Mouse (Mus musculus) MEL (cell line): ENCODE data around the gene Veph1. TPM values are rescaled to one million over a fixed set of nuclear protein-coding genes. Genes with fewer than 3 reads are reported as not detected.

Source experiments
- DNase-seq: peaks from one replicate; pipeline ENCODE4 v3.0.0; 2011; ENCODE audit warnings: low read depth, low spot score
- H3K27ac ChIP-seq: 2 replicates; pipeline ENCODE4 v1.5.1; 2012; ENCODE audit warnings: low read depth, mild to moderate bottlenecking, control low read depth, low read length, moderate library complexity; ENCODE audit not compliant: control insufficient read depth
- H3K27me3 ChIP-seq, 2 experiments: fragments of 150-350 bp in 1 of 2; sonication (generic) in 1 of 2; 2 replicates each; pipeline ENCODE4 v1.6.1; 2012; ENCODE audit warnings: low read length in 2 of 2, mild to moderate bottlenecking in 2 of 2, improper control_type of control experiment in 1 of 2, moderate library complexity in 1 of 2; ENCODE audit not compliant: insufficient read depth in 2 of 2, control insufficient read depth in 1 of 2
- H3K36me3 ChIP-seq, 2 experiments: 2 replicates each; pipeline ENCODE4 v1.6.1; 2012 to 2014; ENCODE audit warnings: low read length in 2 of 2, improper control_type of control experiment in 1 of 2, inconsistent platforms in 1 of 2, mild to moderate bottlenecking in 1 of 2; ENCODE audit not compliant: insufficient read depth in 2 of 2, control insufficient read depth in 1 of 2
- H3K4me1 ChIP-seq, 2 experiments: fragments of 150-350 bp in 1 of 2; sonication (generic) in 1 of 2; 2 replicates each; pipeline ENCODE4 v1.6.1; 2012; ENCODE audit warnings: low read length in 2 of 2, improper control_type of control experiment in 1 of 2, mild to moderate bottlenecking in 1 of 2; ENCODE audit not compliant: insufficient read depth in 2 of 2, control insufficient read depth in 1 of 2
- H3K4me3 ChIP-seq, 2 experiments: fragments of 150-350 bp in 1 of 2; sonication (generic) in 1 of 2; 2 replicates each; pipeline ENCODE4 v1.5.1; 2012; ENCODE audit warnings: low read depth in 2 of 2, low read length in 2 of 2, mild to moderate bottlenecking in 2 of 2, moderate library complexity in 2 of 2, control low read depth in 1 of 2, improper control_type of control experiment in 1 of 2; ENCODE audit not compliant: control insufficient read depth in 1 of 2, insufficient read depth in 1 of 2
- H3K79me2 ChIP-seq: 2 replicates; pipeline ENCODE4 v1.6.1; 2012; ENCODE audit warnings: mild to moderate bottlenecking, low read length, moderate library complexity; ENCODE audit not compliant: control insufficient read depth, poor library complexity, insufficient read depth
- H3K9ac ChIP-seq: 2 replicates; pipeline ENCODE4 v1.6.1; 2012; ENCODE audit warnings: low read depth, mild to moderate bottlenecking, control low read depth, low read length, moderate library complexity; ENCODE audit not compliant: control insufficient read depth, poor library complexity, severe bottlenecking
- H3K9me3 ChIP-seq: fragments of 150-350 bp; sonication (generic); replicated peaks from 2 replicates; pipeline ENCODE4 v1.6.1; 2012; ENCODE audit warnings: mild to moderate bottlenecking, low read length, improper control_type of control experiment, moderate library complexity; ENCODE audit not compliant: insufficient read depth
- CHD1 ChIP-seq: IDR thresholded peaks from 2 replicates; pipeline ENCODE4 v1.6.1; 2012; ENCODE audit warnings: low read depth, mild to moderate bottlenecking, inconsistent platforms, low read length, improper control_type of control experiment
- CHD2 ChIP-seq: IDR thresholded peaks from 2 replicates; pipeline ENCODE4 v1.6.1; 2011; ENCODE audit warnings: low read length, improper control_type of control experiment
- ELF1 ChIP-seq: IDR thresholded peaks from 2 replicates; pipeline ENCODE4 v1.6.1; 2014; ENCODE audit warnings: low read depth, mild to moderate bottlenecking, inconsistent platforms, low read length, improper control_type of control experiment, moderate library complexity
- EP300 ChIP-seq, 2 experiments: IDR thresholded peaks; 2 replicates each; pipeline ENCODE4 v1.6.1; 2011; ENCODE audit warnings: improper control_type of control experiment in 2 of 2, low read length in 2 of 2, low read depth in 1 of 2, mild to moderate bottlenecking in 1 of 2
- ETS1 ChIP-seq: IDR thresholded peaks from 2 replicates; pipeline ENCODE4 v1.6.1; 2012; ENCODE audit warnings: low read depth, mild to moderate bottlenecking, inconsistent platforms, low read length, improper control_type of control experiment, moderate library complexity
- HCFC1 ChIP-seq: IDR thresholded peaks from 2 replicates; pipeline ENCODE4 v1.6.1; 2012; ENCODE audit warnings: low read depth, mild to moderate bottlenecking, inconsistent platforms, low read length, improper control_type of control experiment, moderate library complexity
- MAFK ChIP-seq: IDR thresholded peaks from 2 replicates; pipeline ENCODE4 v1.6.1; 2011; ENCODE audit warnings: low read depth, mild to moderate bottlenecking, low read length, improper control_type of control experiment, borderline replicate concordance
- MAX ChIP-seq: IDR thresholded peaks from 2 replicates; pipeline ENCODE4 v1.6.1; 2011; ENCODE audit warnings: low read length, improper control_type of control experiment
- MAZ ChIP-seq: IDR thresholded peaks from 2 replicates; pipeline ENCODE4 v1.6.1; 2012; ENCODE audit warnings: low read depth, mild to moderate bottlenecking, inconsistent platforms, low read length, improper control_type of control experiment
- POLR2A ChIP-seq, 2 experiments: IDR thresholded peaks; 2 replicates each; pipeline ENCODE4 v1.6.1; 2011 to 2012; ENCODE audit warnings: low read length in 2 of 2, mild to moderate bottlenecking in 2 of 2, control low read depth in 1 of 2, improper control_type of control experiment in 1 of 2, low read depth in 1 of 2, moderate library complexity in 1 of 2; ENCODE audit not compliant: control insufficient read depth in 1 of 2, insufficient read depth in 1 of 2, poor library complexity in 1 of 2
- POLR2AphosphoS2 ChIP-seq: IDR thresholded peaks from 2 replicates; pipeline ENCODE4 v1.6.1; 2011; ENCODE audit warnings: low read length, improper control_type of control experiment
- POLR2AphosphoS5 ChIP-seq: IDR thresholded peaks from 2 replicates; pipeline ENCODE4 v1.6.1; 2012; ENCODE audit warnings: low read depth, borderline replicate concordance, mild to moderate bottlenecking, inconsistent platforms, low read length, moderate library complexity, mixed read lengths
- RAD21 ChIP-seq: IDR thresholded peaks from 2 replicates; pipeline ENCODE4 v1.6.1; 2011; ENCODE audit warnings: mild to moderate bottlenecking, low read depth, low read length, improper control_type of control experiment
- TBP ChIP-seq: IDR thresholded peaks from 2 replicates; pipeline ENCODE4 v1.8.0; 2011; ENCODE audit warnings: low read depth, low read length, improper control_type of control experiment
- TCF12 ChIP-seq: IDR thresholded peaks from 2 replicates; pipeline ENCODE4 v1.6.1; 2014; ENCODE audit warnings: low read depth, mild to moderate bottlenecking, inconsistent platforms, low read length, improper control_type of control experiment, moderate library complexity
- USF1 ChIP-seq: IDR thresholded peaks from 2 replicates; pipeline ENCODE4 v1.6.1; 2014; ENCODE audit warnings: low read depth, mild to moderate bottlenecking, inconsistent platforms, low read length, improper control_type of control experiment, moderate library complexity
- ZC3H11A ChIP-seq: IDR thresholded peaks from 2 replicates; pipeline ENCODE4 v1.6.1; 2012; ENCODE audit warnings: low read depth, mild to moderate bottlenecking, inconsistent platforms, low read length, improper control_type of control experiment
- polyA plus RNA-seq, 2 experiments: library from polyadenylated mRNA; stranded (reverse) in 1 of 2; unstranded in 1 of 2; fragments of >175 nt in 1 of 2; fragments of >200 nt in 1 of 2; gene quantifications; 2 replicates each; pipeline versions ENCODE4 v1.2.1 to v1.2.4; 2012; ENCODE audit warnings: low replicate concordance in 2 of 2, low read depth in 1 of 2; ENCODE audit not compliant: insufficient read length in 2 of 2, insufficient read depth in 1 of 2, missing spikeins in 1 of 2
- total RNA-seq: library from RNA; depleted of rRNA; stranded (reverse); fragments of 300-350 nt; gene quantifications from 2 replicates; pipeline ENCODE4 v1.2.3, GENCODE M21; 2012

Veph1 gene
- total and polyA plus RNA-seq, 3 experiments = 0.01 TPM; not detected in 2

DNA sequence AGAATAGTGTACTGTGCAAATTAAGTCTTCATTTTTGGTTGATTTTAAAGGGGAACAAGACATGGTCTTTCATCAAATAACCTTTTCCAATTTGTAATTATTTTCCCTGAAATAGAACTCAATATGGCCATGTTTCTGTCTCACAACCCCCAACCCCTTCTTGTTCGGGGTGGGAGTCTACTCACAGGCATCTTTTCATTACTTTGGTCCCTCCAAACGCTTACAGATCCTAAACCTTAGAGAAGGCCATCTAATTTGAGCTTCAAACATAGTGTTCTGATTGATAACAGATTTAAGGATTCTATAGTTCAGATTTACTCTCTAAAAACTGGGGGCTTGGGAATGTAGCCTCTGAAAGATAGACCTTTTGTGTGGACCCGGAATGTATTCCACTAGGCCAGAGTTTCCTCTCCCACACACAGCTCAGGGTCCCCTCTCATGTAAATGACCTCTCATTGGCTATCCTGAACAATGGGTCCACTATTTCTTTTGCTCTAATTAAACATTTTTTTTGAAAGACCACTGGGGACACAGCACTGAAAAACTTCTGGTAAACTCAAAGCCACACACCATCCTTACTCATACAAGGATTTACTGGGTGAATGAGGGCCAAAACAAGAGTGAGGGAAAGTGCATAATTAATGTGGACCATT lies 102.6 kb downstream of the Veph1 start:
- Histone ChIP-seq H3K79me2 (no peaks in the 10 kb centered on the region), H3K9ac (no peak overlapping the region), H3K9me3 (no peaks in the 10 kb centered on the region), H3K27me3 (no peaks in the 10 kb centered on the region), H3K4me3 (no peak overlapping the region), H3K36me3 (no peaks in the 10 kb centered on the region), H3K27ac (no peak overlapping the region), H3K4me1 (no peaks in the 10 kb centered on the region)
- DNase-seq = no peak
- TF ChIP-seq MAX (no peak), POLR2A (IDR thresholded peaks at IDR 0.05; ENCODE audit: control insufficient read depth in 1 of 2, insufficient read depth in 1 of 2, low read depth in 1 of 2, low read length in 2 of 2, poor library complexity in 1 of 2) (no peak), MAFK (no peak), TCF12 (no peak), CHD2 (no peak)

- no peak overlapping the region for H3K4me3 ChIP-seq
- TF ChIP-seq MAFK = no peak
- no peak for TF ChIP-seq MAZ
- TF ChIP-seq ETS1 = no peak
- no peaks in the 10 kb centered on the region for H3K79me2 ChIP-seq
- no peak for DNase-seq
- no peaks in the 10 kb centered on the region for H3K9me3 ChIP-seq
- H3K36me3 ChIP-seq = no peaks in the 10 kb centered on the region
- H3K9ac ChIP-seq = no peak overlapping the region
- H3K27ac ChIP-seq = no peak overlapping the region
- no peaks in the 10 kb centered on the region for H3K4me1 ChIP-seq
- no peaks in the 10 kb centered on the region for H3K27me3 ChIP-seq
Observed at GRCm38 (mm10) chr3:66179647-66180046, 117.0 kb downstream of the Veph1 start.

- TF ChIP-seq ELF1 = no peak
- TF ChIP-seq USF1 = no peak
- no peak for TF ChIP-seq CHD2
- no peak for TF ChIP-seq ETS1
- TF ChIP-seq HCFC1 = no peak
- no peak for TF ChIP-seq MAFK
- no peak for TF ChIP-seq MAZ
- TF ChIP-seq RAD21 = no peak
- no peak for TF ChIP-seq CHD1
- no peak for TF ChIP-seq TBP
- TF ChIP-seq POLR2AphosphoS2 = no peak
- no peak for TF ChIP-seq MAX
- no peak for TF ChIP-seq POLR2AphosphoS5
- no peak for TF ChIP-seq ZC3H11A
- TF ChIP-seq EP300 (IDR thresholded peaks at IDR 0.05; ENCODE audit: low read depth in 1 of 2, low read length in 2 of 2) = no peak
- no peak overlapping the region for H3K4me3 ChIP-seq
- H3K27ac ChIP-seq = no peak overlapping the region
- H3K36me3 ChIP-seq = no peaks in the 10 kb centered on the region
- H3K27me3 ChIP-seq = no peaks in the 10 kb centered on the region; a peak in 1 of 4 replicates
- DNase-seq = no peak
- no peak overlapping the region for H3K9ac ChIP-seq
- H3K79me2 ChIP-seq = no peaks in the 10 kb centered on the region
- no peaks in the 10 kb centered on the region for H3K9me3 ChIP-seq
- no peaks in the 10 kb centered on the region for H3K4me1 ChIP-seq
Observed at GRCm38 (mm10) chr3:66172907-66173306, 123.7 kb downstream of the Veph1 start.
